Mouse (Mus musculus) stomach, embryonic 15.5 days (tissue): Measurements from ENCODE around the gene Akap7. TPM values are rescaled to one million over a fixed set of nuclear protein-coding genes. Genes with fewer than 3 reads are reported as not detected.

ENCODE experiments used
- ATAC-seq: fragments of 200-750 bp; cut with Nextera tagmentation; 2 replicates; pipeline ENCODE4 v1.8.0; 2017; ENCODE audit warnings: low read depth, moderate number of reproducible peaks, moderate TSS enrichment; ENCODE audit not compliant: insufficient read depth, low FRiP score
- H3K27ac ChIP-seq: fragments of 300-500 bp; sonication (generic); 2 replicates; pipeline ENCODE4 v1.5.1; 2015; ENCODE audit warnings: mild to moderate bottlenecking, inconsistent platforms
- H3K27me3 ChIP-seq: fragments of 300-500 bp; sonication (generic); replicated peaks from 2 replicates; pipeline ENCODE4 v1.6.1; 2015; ENCODE audit warnings: inconsistent platforms
- H3K36me3 ChIP-seq: fragments of 300-500 bp; sonication (generic); 2 replicates; pipeline ENCODE4 v1.6.1; 2015; ENCODE audit warnings: inconsistent platforms
- H3K4me1 ChIP-seq: fragments of 300-500 bp; sonication (generic); 2 replicates; pipeline ENCODE4 v1.6.1; 2015; ENCODE audit warnings: inconsistent platforms
- H3K4me2 ChIP-seq: fragments of 300-500 bp; sonication (generic); 2 replicates; pipeline ENCODE4 v1.6.1; 2015; ENCODE audit warnings: mild to moderate bottlenecking, inconsistent platforms
- H3K4me3 ChIP-seq: fragments of 300-500 bp; sonication (generic); replicated peaks from 2 replicates; pipeline ENCODE4 v1.5.1; 2015; ENCODE audit warnings: inconsistent platforms
- H3K9ac ChIP-seq: fragments of 300-500 bp; sonication (generic); 2 replicates; pipeline ENCODE4 v1.6.1; 2015; ENCODE audit warnings: inconsistent platforms
- H3K9me3 ChIP-seq: fragments of 300-500 bp; sonication (generic); 2 replicates; pipeline ENCODE4 v1.6.1; 2016; ENCODE audit warnings: inconsistent platforms
- WGBS: fragments of 180-500 bp; shearing (Covaris S2); methylation state at CpG from one replicate; pipeline ENCODE4 v1.1.7; 2015; 5-methylcytosine and 5-hydroxymethylcytosine counted together
- polyA plus RNA-seq: library from polyadenylated mRNA; unstranded; fragments of >200 nt; fragmentation: Nextera tagmentation; extraction: Ambion mirVana; gene quantifications from 2 replicates; pipeline ENCODE4 v1.2.1, GENCODE M21; 2015

Akap7 gene
- polyA plus RNA-seq, 1 experiment from 2014 or later = 29.1 TPM

DNA sequence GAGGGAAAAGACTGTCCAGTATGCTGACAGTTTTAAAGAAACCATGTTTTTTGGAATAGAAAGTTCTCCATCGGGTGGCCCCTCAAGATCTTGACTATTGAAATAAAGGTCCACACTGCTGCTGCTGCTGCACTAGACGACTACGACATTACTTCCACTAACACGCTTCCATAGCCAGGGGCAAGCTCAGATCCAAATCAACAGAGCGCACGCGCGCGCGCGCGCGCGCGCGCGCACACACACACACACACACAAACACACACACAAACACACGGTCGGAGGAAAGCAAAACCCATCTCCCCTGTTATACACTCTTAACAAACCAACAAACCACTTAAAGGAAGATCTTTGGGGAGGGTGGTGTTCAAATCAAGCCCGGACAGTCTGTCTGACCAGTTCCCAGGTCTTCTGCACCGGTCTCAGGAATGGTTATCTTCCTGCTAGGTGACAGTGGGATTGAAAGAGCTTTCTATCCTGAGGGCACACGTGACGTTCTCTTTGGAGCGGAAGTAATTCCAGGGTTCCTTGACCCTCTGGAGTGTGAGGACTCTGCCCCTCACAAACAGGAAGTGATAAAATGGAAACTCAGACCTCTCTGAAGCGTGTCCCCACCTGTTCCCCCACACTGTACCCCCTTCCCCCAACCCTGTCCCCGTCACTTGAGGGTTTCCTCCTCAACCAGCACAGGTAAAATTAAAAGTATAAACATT, 32.9 kb downstream of the Akap7 start:
- ATAC-seq = no peak
- Histone ChIP-seq H3K27me3 (no peaks in the 10 kb centered on the region), H3K27ac (no peak overlapping the region), H3K4me2 (no peak overlapping the region), H3K9ac (no peak overlapping the region), H3K36me3 (no peaks in the 10 kb centered on the region), H3K9me3 (no peaks in the 10 kb centered on the region), H3K4me1 (0 out of 2 replicates have a peak, but pooled peaks cover 4% of the 10 kb centered on the region), H3K4me3 (no peak overlapping the region)
- 87% methylated on average over 26 of the region's 26 CpGs for WGBS

DNA sequence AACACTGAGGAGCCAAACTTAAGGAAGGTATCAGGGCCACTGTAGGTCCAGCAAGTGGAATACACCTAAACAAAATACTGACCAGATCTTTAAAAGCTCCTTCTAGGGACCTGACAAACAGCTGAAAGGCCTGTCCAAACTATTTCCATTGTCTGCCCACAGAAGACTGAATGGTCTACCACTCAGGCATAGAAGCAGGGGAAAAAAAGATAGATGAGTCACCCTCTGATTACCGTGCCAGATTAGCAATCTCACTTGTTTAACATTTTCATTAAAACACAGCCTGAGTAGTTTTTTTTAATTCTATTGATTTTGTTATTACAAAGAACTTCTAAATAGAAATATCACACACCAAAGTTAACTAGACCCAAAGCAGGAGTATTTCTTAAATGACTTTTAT, 33.9 kb downstream of the Akap7 start:
- no peaks in the 10 kb centered on the region for H3K27me3 ChIP-seq
- 0 out of 2 replicates have a peak, but pooled peaks cover 4% of the 10 kb centered on the region for H3K4me1 ChIP-seq
- H3K27ac ChIP-seq = no peak overlapping the region
- no peaks in the 10 kb centered on the region for H3K36me3 ChIP-seq
- no peaks in the 10 kb centered on the region for H3K9me3 ChIP-seq
- no peak overlapping the region for H3K4me3 ChIP-seq
- H3K9ac ChIP-seq = no peak overlapping the region
- H3K4me2 ChIP-seq = no peak overlapping the region
- no peak for ATAC-seq
- WGBS = 61% methylated on average over 1 of the region's 1 CpGs

DNA sequence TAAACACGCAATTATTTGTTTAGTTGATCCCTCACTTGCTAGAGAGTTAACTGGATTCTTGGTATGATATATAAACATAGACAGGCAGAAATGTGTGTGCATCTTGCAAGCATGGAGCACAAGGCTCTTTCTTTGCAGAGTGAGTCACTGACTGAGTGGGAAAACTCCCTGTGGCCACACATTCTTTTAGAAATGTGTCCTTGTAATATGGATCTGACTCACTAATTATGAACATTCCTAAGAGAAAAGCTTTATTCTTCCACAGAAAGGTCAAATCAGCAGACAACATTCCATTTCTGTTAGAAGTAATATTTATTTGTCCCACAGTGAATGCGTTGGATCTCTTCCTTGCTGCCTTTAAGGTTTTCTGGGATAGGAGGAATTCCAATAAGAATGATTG, 35.9 kb downstream of the Akap7 start:
- ATAC-seq = no peak
- Histone ChIP-seq H3K4me3 (no peak overlapping the region), H3K9ac (no peak overlapping the region), H3K36me3 (no peaks in the 10 kb centered on the region), H3K27me3 (no peaks in the 10 kb centered on the region), H3K4me2 (no peak overlapping the region), H3K4me1 (0 out of 2 replicates have a peak, but pooled peaks cover 4% of the 10 kb centered on the region), H3K9me3 (no peaks in the 10 kb centered on the region), H3K27ac (peak overlapping the region; percentile 73; the same call in 1 of the 2 replicates)
- 67% methylated on average over 2 of the region's 2 CpGs for WGBS

DNA sequence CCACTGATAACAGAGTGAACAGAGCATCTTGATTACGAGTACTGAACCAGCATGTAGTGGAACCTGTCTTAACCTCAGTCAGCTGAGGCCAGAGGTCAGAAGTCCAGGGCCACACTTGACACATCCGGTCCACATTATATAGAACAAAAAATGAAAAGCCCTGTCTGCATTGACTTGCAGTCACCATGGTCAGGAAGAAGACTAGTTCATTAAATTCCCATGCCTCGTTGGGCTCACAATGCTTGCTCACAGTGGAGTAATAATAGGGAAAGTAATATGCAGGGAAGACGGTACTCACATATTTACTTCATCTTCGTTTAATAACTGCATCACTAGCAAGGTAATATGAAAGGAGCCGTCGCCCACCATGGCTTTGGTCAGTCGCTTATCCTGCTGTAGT, 36.5 kb downstream of the Akap7 start:
- no peak for ATAC-seq
- 89% methylated on average over 8 of the region's 8 CpGs for WGBS
- Histone ChIP-seq H3K9ac (no peak overlapping the region), H3K36me3 (no peaks in the 10 kb centered on the region), H3K4me2 (no peak overlapping the region), H3K27ac (0 out of 2 replicates have a peak overlapping the region, but pooled peaks have one; percentile 16), H3K27me3 (no peaks in the 10 kb centered on the region), H3K4me3 (no peak overlapping the region), H3K4me1 (0 out of 2 replicates have a peak, but pooled peaks cover 4% of the 10 kb centered on the region), H3K9me3 (no peaks in the 10 kb centered on the region)

DNA sequence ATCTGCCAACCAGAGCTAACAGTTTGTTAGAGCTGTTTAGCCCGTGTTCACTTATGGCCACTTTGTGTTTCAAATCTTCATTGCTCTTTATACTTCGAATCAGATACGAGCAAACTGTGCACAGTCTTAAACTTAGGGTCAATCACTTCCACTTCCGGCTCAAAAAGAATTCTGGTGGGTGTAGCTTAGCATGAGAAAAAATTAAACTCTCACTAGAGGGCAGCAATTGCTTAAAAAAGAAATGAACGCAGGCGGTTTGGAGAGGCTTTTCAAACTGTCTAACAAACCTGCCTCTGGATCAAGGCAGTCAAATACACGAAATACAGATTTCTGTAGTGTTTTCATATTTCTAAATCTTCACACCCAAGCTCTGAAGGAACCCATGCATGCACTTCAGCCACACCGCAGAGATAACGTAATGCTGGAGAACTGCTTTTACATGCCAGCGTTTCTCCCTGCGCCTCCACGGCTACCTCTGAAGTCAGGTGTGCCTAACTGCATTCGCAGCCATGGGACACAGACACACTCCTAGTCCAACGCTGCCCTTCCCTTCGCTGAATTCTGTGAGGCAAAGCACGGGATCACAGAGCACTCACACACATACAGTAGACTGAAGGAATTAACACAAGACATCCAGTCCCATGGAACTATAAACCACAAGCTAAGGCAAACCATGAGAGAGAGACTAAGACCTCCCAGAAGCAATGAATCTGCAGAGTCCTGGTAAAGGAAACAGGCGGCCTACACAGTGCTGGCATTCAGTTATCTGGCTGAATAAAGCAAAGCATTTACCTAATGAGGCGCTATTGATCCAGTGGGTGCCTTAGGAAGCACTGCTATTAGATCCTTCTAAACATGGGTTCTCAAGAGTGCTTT, 39.0 kb downstream of the Akap7 start:
- WGBS = 39% methylated on average over 18 of the region's 18 CpGs
- Histone ChIP-seq H3K9me3 (no peaks in the 10 kb centered on the region), H3K36me3 (no peaks in the 10 kb centered on the region), H3K27ac (peak overlapping the region; percentile 31; the same call in 1 of the 2 replicates), H3K9ac (no peak overlapping the region), H3K4me3 (no peak overlapping the region), H3K27me3 (no peaks in the 10 kb centered on the region), H3K4me2 (no peak overlapping the region), H3K4me1 (0 out of 2 replicates have a peak, but pooled peaks cover 4% of the 10 kb centered on the region)
- peak; percentile 33; the same call in 1 of the 2 replicates for ATAC-seq

DNA sequence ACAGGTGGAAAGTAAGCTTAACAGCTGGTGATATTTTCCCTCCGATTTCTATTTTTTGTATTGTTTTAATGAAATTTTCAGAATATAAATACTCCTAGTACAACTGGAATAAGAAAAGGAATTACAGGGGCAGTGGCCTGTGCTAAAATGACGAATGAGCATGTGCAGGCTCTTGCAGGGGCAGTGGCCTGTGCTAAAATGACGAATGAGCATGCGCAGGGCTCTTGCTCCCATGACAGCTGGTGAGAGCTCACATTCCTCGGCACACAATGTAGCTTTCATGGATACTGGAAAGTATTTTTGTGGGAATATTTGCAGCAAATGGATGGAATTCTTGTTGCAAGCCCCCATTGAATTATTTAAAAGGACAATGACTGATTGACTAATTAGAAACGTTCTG, 46.5 kb downstream of the Akap7 start:
- no peak overlapping the region for H3K4me2 ChIP-seq

DNA sequence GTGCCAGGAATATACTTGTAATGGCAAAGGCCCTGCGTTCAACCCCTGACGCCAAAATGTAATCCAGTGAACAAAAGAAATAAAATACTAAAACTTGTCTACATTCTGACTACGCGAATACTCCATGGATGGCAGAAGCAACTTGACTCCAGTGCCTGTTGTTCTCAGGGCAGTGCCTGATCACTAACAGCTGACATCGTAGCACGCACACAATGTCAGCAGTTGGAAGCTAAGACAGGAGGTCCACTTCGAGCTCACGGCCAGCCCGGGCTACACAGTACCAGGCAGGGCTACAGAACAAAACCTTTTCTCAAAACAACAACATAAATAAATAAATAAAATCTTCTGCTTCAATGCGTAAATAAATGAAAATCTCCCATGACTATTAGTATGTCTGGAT, 46.9 kb downstream of the Akap7 start:
- no peak for ATAC-seq
- Histone ChIP-seq H3K4me2 (no peak overlapping the region), H3K4me3 (no peak overlapping the region), H3K4me1 (0 out of 2 replicates have a peak, but pooled peaks cover 4% of the 10 kb centered on the region), H3K27ac (no peak overlapping the region), H3K9me3 (no peaks in the 10 kb centered on the region), H3K27me3 (no peaks in the 10 kb centered on the region), H3K9ac (no peak overlapping the region), H3K36me3 (no peaks in the 10 kb centered on the region)
- WGBS = 92% methylated on average over 10 of the region's 10 CpGs

More for the DNA sequence above, 46.5 kb downstream of the Akap7 start:
- no peak overlapping the region for H3K27ac ChIP-seq
- 34% methylated on average over 6 of the region's 6 CpGs for WGBS
- H3K9ac ChIP-seq = no peak overlapping the region
- H3K27me3 ChIP-seq = no peaks in the 10 kb centered on the region
- no peaks in the 10 kb centered on the region for H3K36me3 ChIP-seq
- no peak for ATAC-seq
- no peak overlapping the region for H3K4me3 ChIP-seq
- no peaks in the 10 kb centered on the region for H3K9me3 ChIP-seq
- H3K4me1 ChIP-seq = 0 out of 2 replicates have a peak, but pooled peaks cover 4% of the 10 kb centered on the region

DNA sequence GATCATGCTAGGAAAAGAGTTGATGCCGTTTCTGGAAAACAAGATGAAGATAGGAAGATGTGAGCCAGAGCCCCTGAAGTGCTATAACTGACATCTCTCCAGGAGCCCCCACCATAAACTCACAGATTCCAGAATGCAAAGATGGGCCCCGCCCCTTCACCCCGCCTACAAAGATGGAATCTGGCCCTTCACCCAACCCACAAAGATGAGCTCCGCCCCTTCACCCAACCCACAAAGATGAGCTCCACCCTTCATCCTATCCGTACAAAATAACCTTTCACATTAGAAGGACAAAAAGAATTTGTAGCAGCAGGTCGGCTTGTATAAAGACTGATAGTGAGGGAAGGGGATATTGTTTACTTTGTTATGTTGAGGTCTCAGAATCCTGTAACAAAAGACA, 49.5 kb downstream of the Akap7 start:
- no peak for ATAC-seq
- no peak overlapping the region for H3K9ac ChIP-seq
- 0 out of 2 replicates have a peak, but pooled peaks cover 4% of the 10 kb centered on the region for H3K4me1 ChIP-seq
- WGBS = 75% methylated on average over 6 of the region's 6 CpGs
- H3K4me3 ChIP-seq = no peak overlapping the region
- no peaks in the 10 kb centered on the region for H3K9me3 ChIP-seq
- no peak overlapping the region for H3K4me2 ChIP-seq
- no peaks in the 10 kb centered on the region for H3K27me3 ChIP-seq
- no peaks in the 10 kb centered on the region for H3K36me3 ChIP-seq
- H3K27ac ChIP-seq = no peak overlapping the region

DNA sequence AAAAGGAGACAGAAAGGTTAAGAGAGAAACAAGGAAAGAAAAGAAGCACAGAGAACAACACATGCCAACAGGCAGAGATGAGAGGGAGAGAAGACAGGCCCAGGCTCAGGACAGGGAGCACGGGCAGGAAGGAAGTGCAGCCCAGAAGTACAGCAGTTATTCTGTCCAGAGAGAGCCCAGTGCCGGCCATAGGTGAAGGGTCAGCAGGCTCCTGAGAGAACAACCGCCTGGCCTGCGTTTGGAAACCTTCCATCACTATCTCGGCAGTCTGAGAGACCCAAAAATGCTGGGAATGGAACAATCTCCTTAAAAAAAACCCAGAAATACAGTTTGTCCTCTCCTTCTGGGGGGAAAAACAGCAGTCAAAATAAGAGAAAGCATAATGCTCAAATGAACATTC, 50.2 kb downstream of the Akap7 start:
- Histone ChIP-seq H3K27ac (no peak overlapping the region), H3K4me1 (0 out of 2 replicates have a peak, but pooled peaks cover 4% of the 10 kb centered on the region), H3K4me3 (no peak overlapping the region), H3K9ac (no peak overlapping the region), H3K4me2 (no peak overlapping the region), H3K9me3 (no peaks in the 10 kb centered on the region), H3K36me3 (no peaks in the 10 kb centered on the region), H3K27me3 (no peaks in the 10 kb centered on the region)
- 47% methylated on average over 5 of the region's 5 CpGs for WGBS
- no peak for ATAC-seq

DNA sequence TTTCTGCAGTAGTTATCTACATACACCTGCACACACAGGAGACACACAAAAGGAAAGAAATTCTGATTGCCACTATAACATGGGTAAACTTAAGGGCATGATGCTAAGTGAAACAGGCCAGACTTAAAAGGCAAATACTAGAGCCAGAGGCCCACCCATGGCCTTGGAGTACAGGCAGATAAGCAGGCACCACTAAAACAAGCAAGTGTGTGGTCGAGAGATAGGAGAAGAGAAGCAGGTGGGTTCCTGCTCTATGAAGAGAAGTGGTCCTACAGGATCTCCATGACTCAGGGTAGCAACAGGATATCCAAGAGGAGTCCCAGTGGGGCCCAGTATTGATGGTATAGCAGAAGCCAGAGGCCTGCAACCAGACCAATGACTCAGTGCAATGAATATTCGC, 54.2 kb downstream of the Akap7 start:
- ATAC-seq = peak; percentile 89

DNA sequence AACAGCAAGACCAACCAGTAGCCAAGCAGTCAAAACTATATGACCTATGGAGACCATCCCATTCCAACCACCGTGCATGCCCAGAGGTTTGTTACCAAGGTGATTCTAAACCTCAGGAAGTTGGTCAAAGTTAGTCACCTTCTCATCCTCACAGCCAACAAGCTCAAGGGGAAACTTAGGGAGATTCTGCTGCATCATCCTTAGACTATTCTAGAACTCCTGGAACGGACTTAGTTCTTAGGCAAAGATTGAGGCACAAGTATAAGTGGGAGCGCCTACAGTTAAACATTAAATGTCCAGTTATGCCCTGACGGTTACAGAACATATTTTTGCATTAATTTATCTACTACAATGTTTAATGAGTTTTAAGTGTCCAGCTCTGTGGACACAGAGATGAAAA, 54.7 kb downstream of the Akap7 start:
- 85% methylated on average over 4 of the region's 4 CpGs for WGBS
- Histone ChIP-seq H3K9me3 (no peaks in the 10 kb centered on the region), H3K4me1 (no peaks in the 10 kb centered on the region), H3K9ac (no peak overlapping the region), H3K4me3 (no peak overlapping the region), H3K4me2 (no peak overlapping the region), H3K27ac (no peak overlapping the region), H3K36me3 (no peaks in the 10 kb centered on the region), H3K27me3 (no peaks in the 10 kb centered on the region)
- ATAC-seq = no peak

More for the DNA sequence above, 54.2 kb downstream of the Akap7 start:
- H3K27ac ChIP-seq = no peak overlapping the region
- H3K4me3 ChIP-seq = no peak overlapping the region
- 74% methylated on average over 2 of the region's 2 CpGs for WGBS
- no peaks in the 10 kb centered on the region for H3K9me3 ChIP-seq
- no peaks in the 10 kb centered on the region for H3K4me1 ChIP-seq
- no peaks in the 10 kb centered on the region for H3K27me3 ChIP-seq
- no peaks in the 10 kb centered on the region for H3K36me3 ChIP-seq
- no peak overlapping the region for H3K9ac ChIP-seq
- H3K4me2 ChIP-seq = no peak overlapping the region

DNA sequence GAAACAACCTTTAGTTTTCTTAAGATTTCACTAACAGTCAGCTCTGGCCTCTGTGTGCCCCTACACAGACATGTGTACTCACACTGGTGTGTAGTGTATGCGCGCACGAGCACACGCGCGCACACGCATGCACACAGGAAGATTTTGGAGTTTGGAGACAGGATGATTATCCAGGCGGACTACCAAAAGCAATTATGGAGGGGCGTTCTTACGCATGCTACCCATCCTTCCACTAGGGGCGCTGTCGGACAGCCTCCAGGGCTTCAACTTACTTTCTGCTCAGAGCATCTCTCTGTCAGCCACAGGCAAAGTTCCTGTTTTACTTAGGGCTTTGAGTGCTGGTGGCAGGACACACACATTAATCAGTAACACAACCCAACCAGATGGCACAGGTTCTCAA, 57.6 kb downstream of the Akap7 start:
- H3K27ac ChIP-seq = no peak overlapping the region
- ATAC-seq = no peak
- H3K4me1 ChIP-seq = no peaks in the 10 kb centered on the region
- no peak overlapping the region for H3K9ac ChIP-seq
- no peak overlapping the region for H3K4me3 ChIP-seq
- no peaks in the 10 kb centered on the region for H3K9me3 ChIP-seq
- no peaks in the 10 kb centered on the region for H3K36me3 ChIP-seq
- H3K27me3 ChIP-seq = no peaks in the 10 kb centered on the region
- 40% methylated on average over 12 of the region's 12 CpGs for WGBS
- H3K4me2 ChIP-seq = no peak overlapping the region
